Mouse (Mus musculus): ENCODE measurements around the gene Lgr4. TPM values are rescaled to one million over a fixed set of nuclear protein-coding genes. Genes with fewer than 3 reads are reported as not detected.
A peak's percentile ranks its signal among the peaks of the same experiment; 100 is the strongest.

Gene Lgr4
- polyA plus RNA-seq, 1 experiment from 2014 or later = 8.0 TPM

- H3K4me3 ChIP-seq = no peak overlapping the region
- 0 out of 2 replicates have a peak, but pooled peaks cover 6% of the 10 kb centered on the region for H3K4me1 ChIP-seq (replicated peaks)
- no peaks in the 10 kb centered on the region for H3K9me3 ChIP-seq
- H3K36me3 ChIP-seq = no peaks in the 10 kb centered on the region
- H3K27ac ChIP-seq (replicated peaks) = no peak overlapping the region
- no peak overlapping the region for H3K9ac ChIP-seq
- H3K27me3 ChIP-seq = no peaks in the 10 kb centered on the region
- WGBS = 96% methylated on average over 3 of the region's 3 CpGs
- no peak for ATAC-seq (ENCODE audit: low FRiP score, low read depth)
- no peak overlapping the region for H3K4me2 ChIP-seq
These were observed 17.7 kb downstream of the Lgr4 start for GRCm38 (mm10) chr2:109935194-109935593.

- H3K27ac ChIP-seq (replicated peaks) = no peak overlapping the region
- H3K9ac ChIP-seq = no peak overlapping the region
- H3K4me2 ChIP-seq = no peak overlapping the region
- H3K4me1 ChIP-seq (replicated peaks) = 0 out of 2 replicates have a peak, but pooled peaks cover 6% of the 10 kb centered on the region
- H3K36me3 ChIP-seq = no peaks in the 10 kb centered on the region
- 59% methylated on average over 11 of the region's 11 CpGs for WGBS
- H3K4me3 ChIP-seq = no peak overlapping the region
- no peaks in the 10 kb centered on the region for H3K9me3 ChIP-seq
- no peak for ATAC-seq (ENCODE audit: low FRiP score, low read depth)
- no peaks in the 10 kb centered on the region for H3K27me3 ChIP-seq
These were observed 18.4 kb downstream of the Lgr4 start for GRCm38 (mm10) chr2:109935754-109936409.

- H3K9ac ChIP-seq = no peak overlapping the region
- H3K36me3 ChIP-seq = no peaks in the 10 kb centered on the region
- no peak overlapping the region for H3K4me2 ChIP-seq
- H3K9me3 ChIP-seq = no peaks in the 10 kb centered on the region
- 46% methylated on average over 2 of the region's 2 CpGs for WGBS
- H3K4me1 ChIP-seq (replicated peaks) = 0 out of 2 replicates have a peak, but pooled peaks cover 6% of the 10 kb centered on the region
- H3K4me3 ChIP-seq = no peak overlapping the region
- H3K27ac ChIP-seq (replicated peaks) = no peak overlapping the region
- no peaks in the 10 kb centered on the region for H3K27me3 ChIP-seq
- ATAC-seq (ENCODE audit: low FRiP score, low read depth) = no peak
These were observed 18.9 kb downstream of the Lgr4 start for GRCm38 (mm10) chr2:109936410-109936755.

- Histone ChIP-seq H3K4me1 (replicated peaks) (peaks cover 27% of the 10 kb centered on the region), H3K9ac (no peak overlapping the region), H3K36me3 (no peaks in the 10 kb centered on the region), H3K4me3 (no peak overlapping the region), H3K4me2 (no peak overlapping the region), H3K27me3 (no peaks in the 10 kb centered on the region), H3K9me3 (no peaks in the 10 kb centered on the region), H3K27ac (replicated peaks) (no peak overlapping the region)
- no peak for ATAC-seq (ENCODE audit: low FRiP score, low read depth)
- WGBS = 11% methylated on average over 5 of the region's 5 CpGs
These were observed 24.6 kb downstream of the Lgr4 start for GRCm38 (mm10) chr2:109941973-109942444.

GRCm38 (mm10) chr2:109942810-109943570, 25.5 kb downstream of the Lgr4 start:
- Histone ChIP-seq H3K9ac (no peak overlapping the region), H3K36me3 (no peaks in the 10 kb centered on the region), H3K27ac (replicated peaks) (peak overlapping the region; percentile 45; the same call in 1 of the 2 replicates), H3K4me3 (no peak overlapping the region), H3K4me2 (no peak overlapping the region), H3K27me3 (no peaks in the 10 kb centered on the region), H3K9me3 (no peaks in the 10 kb centered on the region), H3K4me1 (replicated peaks) (peaks cover 27% of the 10 kb centered on the region)
- WGBS = 19% methylated on average over 8 of the region's 8 CpGs
- ATAC-seq (ENCODE audit: low FRiP score, low read depth) = peak; percentile 73

- ATAC-seq (ENCODE audit: low FRiP score, low read depth) = no peak
- peaks cover 27% of the 10 kb centered on the region for H3K4me1 ChIP-seq (replicated peaks)
- H3K27ac ChIP-seq (replicated peaks) = no peak overlapping the region
- 61% methylated on average over 9 of the region's 9 CpGs for WGBS
- no peak overlapping the region for H3K4me2 ChIP-seq
- no peak overlapping the region for H3K4me3 ChIP-seq
- H3K27me3 ChIP-seq = no peaks in the 10 kb centered on the region
- no peak overlapping the region for H3K9ac ChIP-seq
- no peaks in the 10 kb centered on the region for H3K36me3 ChIP-seq
- H3K9me3 ChIP-seq = no peaks in the 10 kb centered on the region
These were observed 27.5 kb downstream of the Lgr4 start for GRCm38 (mm10) chr2:109944995-109945394.

- H3K4me3 ChIP-seq = no peak overlapping the region
- H3K4me1 ChIP-seq (replicated peaks) = peaks cover 27% of the 10 kb centered on the region
- no peak overlapping the region for H3K4me2 ChIP-seq
- no peaks in the 10 kb centered on the region for H3K36me3 ChIP-seq
- 44% methylated on average over 4 of the region's 4 CpGs for WGBS
- no peaks in the 10 kb centered on the region for H3K27me3 ChIP-seq
- H3K27ac ChIP-seq (replicated peaks) = no peak overlapping the region
- no peak for ATAC-seq (ENCODE audit: low FRiP score, low read depth)
- H3K9me3 ChIP-seq = no peaks in the 10 kb centered on the region
- no peak overlapping the region for H3K9ac ChIP-seq
These were observed 28.1 kb downstream of the Lgr4 start for GRCm38 (mm10) chr2:109945532-109945931.

- ATAC-seq (ENCODE audit: low FRiP score, low read depth) = no peak
- Histone ChIP-seq H3K27me3 (no peaks in the 10 kb centered on the region), H3K4me2 (no peak overlapping the region), H3K4me3 (no peak overlapping the region), H3K27ac (replicated peaks) (no peak overlapping the region), H3K36me3 (no peaks in the 10 kb centered on the region), H3K9me3 (no peaks in the 10 kb centered on the region), H3K9ac (no peak overlapping the region), H3K4me1 (replicated peaks) (peaks cover 27% of the 10 kb centered on the region)
- WGBS = 97% methylated on average over 6 of the region's 6 CpGs
These were observed 29.0 kb downstream of the Lgr4 start for GRCm38 (mm10) chr2:109946426-109946825.

- no peak for ATAC-seq (ENCODE audit: low FRiP score, low read depth)
- Histone ChIP-seq H3K36me3 (no peaks in the 10 kb centered on the region), H3K4me1 (replicated peaks) (peaks cover 21% of the 10 kb centered on the region), H3K27ac (replicated peaks) (no peak overlapping the region), H3K9me3 (no peaks in the 10 kb centered on the region), H3K4me2 (no peak overlapping the region), H3K9ac (no peak overlapping the region), H3K27me3 (no peaks in the 10 kb centered on the region), H3K4me3 (no peak overlapping the region)
These were observed 32.1 kb downstream of the Lgr4 start for GRCm38 (mm10) chr2:109949519-109949918.

GRCm38 (mm10) chr2:109950311-109950710, 32.9 kb downstream of the Lgr4 start:
- H3K27me3 ChIP-seq = no peaks in the 10 kb centered on the region
- peaks cover 20% of the 10 kb centered on the region for H3K4me1 ChIP-seq (replicated peaks)
- H3K4me3 ChIP-seq = no peak overlapping the region
- no peak overlapping the region for H3K9ac ChIP-seq
- no peak overlapping the region for H3K27ac ChIP-seq (replicated peaks)
- no peaks in the 10 kb centered on the region for H3K36me3 ChIP-seq
- WGBS = 59% methylated on average over 3 of the region's 3 CpGs
- no peaks in the 10 kb centered on the region for H3K9me3 ChIP-seq
- ATAC-seq (ENCODE audit: low FRiP score, low read depth) = no peak
- no peak overlapping the region for H3K4me2 ChIP-seq

- no peak overlapping the region for H3K4me3 ChIP-seq
- no peak overlapping the region for H3K9ac ChIP-seq
- H3K9me3 ChIP-seq = no peaks in the 10 kb centered on the region
- no peaks in the 10 kb centered on the region for H3K27me3 ChIP-seq
- H3K27ac ChIP-seq (replicated peaks) = no peak overlapping the region
- 71% methylated on average over 4 of the region's 4 CpGs for WGBS
- peaks cover 21% of the 10 kb centered on the region for H3K4me1 ChIP-seq (replicated peaks)
- no peak for ATAC-seq (ENCODE audit: low FRiP score, low read depth)
- no peak overlapping the region for H3K4me2 ChIP-seq
- no peaks in the 10 kb centered on the region for H3K36me3 ChIP-seq
These were observed 33.6 kb downstream of the Lgr4 start for GRCm38 (mm10) chr2:109951050-109951449.

GRCm38 (mm10) chr2:109953048-109953717, 35.7 kb downstream of the Lgr4 start:
- H3K27ac ChIP-seq (replicated peaks) = 0 out of 2 replicates have a peak overlapping the region, but pooled peaks have one; percentile 43
- H3K4me3 ChIP-seq = no peak overlapping the region
- no peaks in the 10 kb centered on the region for H3K36me3 ChIP-seq
- no peak overlapping the region for H3K9ac ChIP-seq
- H3K4me1 ChIP-seq (replicated peaks) = peaks cover 21% of the 10 kb centered on the region
- no peaks in the 10 kb centered on the region for H3K9me3 ChIP-seq
- H3K27me3 ChIP-seq = no peaks in the 10 kb centered on the region
- H3K4me2 ChIP-seq = no peak overlapping the region
- 36% methylated on average over 10 of the region's 10 CpGs for WGBS
- ATAC-seq (ENCODE audit: low FRiP score, low read depth) = peak; percentile 78
